In genomic region chr17:24282637-24283036, GRCm38 (mm10) we compare ENCODE assay signal across 12 mouse cellular contexts. TPM values are rescaled to one million over a fixed set of nuclear protein-coding genes. Genes with fewer than 3 reads are reported as not detected.
DNase-seq lines count a peak whose midpoint lies in the region; ATAC-seq and TF ChIP-seq lines count a peak whose summit lies in the region.
"Had no signal": no experiment of that assay in that cellular context is flagged by ENCODE, and none has a peak within 500 bp of the region (broad histone marks: within the 10 kb centered on the region; RNA-seq: fewer than 3 reads in every experiment).

No protein-coding gene starts in this region.

- H3K9ac ChIP-seq in forebrain, embryonic 11.5 days (ENCODE audit: low read length): no peak overlapping the region
- H3K9ac ChIP-seq: heart, embryonic 15.5 days; midbrain, embryonic 15.5 days had no signal

- H3K4me2 ChIP-seq in forebrain, embryonic 11.5 days (ENCODE audit: low read depth, low read length, severe bottlenecking): no peak overlapping the region
- H3K4me2 ChIP-seq: heart, embryonic 15.5 days; midbrain, embryonic 15.5 days had no signal

- intact Hi-C loops in left cerebral cortex, adult 2 months (cut with DNase I): no loop called here
- intact Hi-C loops in left cerebral cortex, postnatal 36 days (cut with DNase I): no loop called here

- H3K27ac ChIP-seq in left cerebral cortex, adult 2 months: no peak overlapping the region
- no peak overlapping the region for H3K27ac ChIP-seq in forebrain, embryonic 11.5 days (ENCODE audit: low read depth, low read length)
- H3K27ac ChIP-seq: heart, embryonic 15.5 days; limb, embryonic 13.5 days; midbrain, embryonic 15.5 days had no signal

- no peaks in the 10 kb centered on the region for H3K9me3 ChIP-seq in forebrain, embryonic 11.5 days (ENCODE audit: control insufficient read depth, low read length)
- H3K9me3 ChIP-seq: heart, embryonic 15.5 days; limb, embryonic 13.5 days; midbrain, embryonic 15.5 days had no signal

- 77% methylated on average over 4 of the region's 4 CpGs for WGBS in forebrain, embryonic 11.5 days

- DNase-seq in cerebellum, postnatal 10 days: peak; percentile 22 to 42
- no peak for DNase-seq in cerebellum, adult 11-12 months
- DNase-seq in left cerebral cortex, adult 2 months (ENCODE audit: extremely low spot score in 1 of 2, low spot score in 2 of 2): no peak
- no peak for DNase-seq in left cerebral cortex, postnatal 36 days (ENCODE audit: low spot score in 2 of 2)
- peak; percentile 61 for DNase-seq in ES-CJ7 (ENCODE audit: low read depth, low spot score)
- DNase-seq in lung, postnatal 14 days: peak; percentile 7
- no peak for DNase-seq in forebrain, embryonic 11.5 days (ENCODE audit: low spot score)
- DNase-seq in cerebellum, adult 18-20 months: no peak

- peak; percentile 31 for TF ChIP-seq CTCF in left cerebral cortex, adult 2 months (IDR thresholded peaks at IDR 0.05)

- no peak for ATAC-seq in forebrain, embryonic 11.5 days (replicated peaks; ENCODE audit: low FRiP score)
- ATAC-seq: forebrain, embryonic 16.5 days; midbrain, embryonic 15.5 days had no signal

- H3K36me3 ChIP-seq in forebrain, embryonic 11.5 days (ENCODE audit: control insufficient read depth, insufficient read depth, low read length): no peaks in the 10 kb centered on the region
- H3K36me3 ChIP-seq: heart, embryonic 15.5 days; limb, embryonic 13.5 days; midbrain, embryonic 15.5 days had no signal

- no peaks in the 10 kb centered on the region for H3K27me3 ChIP-seq in forebrain, embryonic 11.5 days (ENCODE audit: control insufficient read depth, insufficient read depth, low read length)
- H3K27me3 ChIP-seq: heart, embryonic 15.5 days; limb, embryonic 13.5 days; midbrain, embryonic 15.5 days had no signal

- no peak overlapping the region for H3K4me3 ChIP-seq in left cerebral cortex, adult 2 months
- H3K4me3 ChIP-seq in forebrain, embryonic 11.5 days (ENCODE audit: low read depth, low read length): no peak overlapping the region
- H3K4me3 ChIP-seq: heart, embryonic 15.5 days; limb, embryonic 13.5 days; midbrain, embryonic 15.5 days had no signal

- no peaks in the 10 kb centered on the region for H3K4me1 ChIP-seq in forebrain, embryonic 11.5 days (replicated peaks; ENCODE audit: control insufficient read depth, insufficient read depth, low read length)
- H3K4me1 ChIP-seq: heart, embryonic 15.5 days; midbrain, embryonic 15.5 days had no signal

RNA-seq across cellular contexts. Expression of gene Ccnf, which starts 31.4 kb away (rescaled TPM):
- total RNA-seq in left cerebral cortex, adult 2 months (2021): 1 to 10 TPM; 7.9 to 8.8 TPM
- 1 to 10 TPM; 4.9 to 5.4 TPM for total RNA-seq in left cerebral cortex, postnatal 36 days (2021)
- polyA plus RNA-seq in forebrain, embryonic 11.5 days (2014; fragmentation: Nextera tagmentation; extraction: Ambion mirVana): 117 and 120 TPM in 2 replicates

Comparison
In these comparisons a context has a peak if more than half of its experiments do, and no peak if none do; other contexts are left out.
1. DNase-seq: peak in cerebellum, postnatal 10 days (2 of 2), ES-CJ7 (single experiment) and lung, postnatal 14 days (single experiment); none in cerebellum, adult 11-12 months (single experiment), left cerebral cortex, adult 2 months (0 of 2), left cerebral cortex, postnatal 36 days (0 of 2), forebrain, embryonic 11.5 days (single experiment) and cerebellum, adult 18-20 months (0 of 2).